Mouse (Mus musculus): ENCODE results near the gene Plekhj1. TPM values are rescaled to one million over a fixed set of nuclear protein-coding genes. Genes with fewer than 3 reads are reported as not detected.
"Not testable (repeated sequence)": the region's sequence is repeated elsewhere in the genome, so short reads cannot be mapped to it uniquely, and the experiment has no call there.

Gene Plekhj1
- total RNA-seq (2015) (82.4 and 84.3 TPM in 2 replicates), total RNA-seq (2017) (35.5 and 43.5 TPM in 2 replicates)

DNA sequence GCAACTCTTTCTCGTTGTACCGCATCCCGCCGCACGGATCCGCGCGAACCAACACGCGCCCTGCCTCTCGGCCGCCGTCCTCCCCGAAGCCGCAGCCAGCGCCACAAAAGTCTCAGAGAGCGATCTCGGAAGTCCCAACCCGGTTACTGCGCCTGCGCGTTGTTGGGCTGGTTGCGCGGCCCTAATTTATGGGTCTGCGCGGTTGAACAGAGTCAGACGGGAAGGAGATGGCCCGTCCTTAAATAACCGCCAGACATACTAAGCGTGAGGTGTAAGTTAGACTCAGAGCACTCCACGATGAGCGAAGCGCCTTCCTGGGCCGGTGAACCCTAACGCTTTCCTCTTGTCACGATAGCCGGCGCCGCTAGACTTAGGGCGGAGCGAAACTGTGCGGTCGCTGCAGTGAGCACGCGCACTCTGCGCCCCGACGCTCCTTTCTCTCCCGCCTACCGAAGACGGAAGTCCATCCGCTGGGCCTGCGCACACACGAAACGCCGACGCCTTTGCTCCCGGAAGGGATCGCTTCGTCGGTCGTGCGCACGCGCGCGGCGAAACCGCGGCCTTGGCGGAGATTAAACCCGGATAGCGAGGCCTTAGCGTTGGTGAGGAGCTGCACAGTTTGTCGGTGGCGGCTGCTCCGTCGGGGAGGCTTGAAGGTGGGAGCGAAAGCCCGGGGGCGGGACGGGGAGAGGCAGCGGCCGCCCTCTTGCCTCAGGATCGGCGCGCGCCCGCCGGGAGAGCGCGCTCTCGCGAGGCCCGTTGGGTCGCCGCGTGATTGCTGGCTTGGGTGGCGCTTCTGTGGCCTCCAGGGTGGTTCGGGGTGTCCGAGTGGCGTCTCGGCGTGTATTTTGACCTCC is at the start of gene Plekhj1, which contains the start of gene Sf3a2:
Plekhj1 (minus strand) TSS at position 477 of the 857 bp plus-strand sequence.
Sf3a2 (plus strand) TSS at position 49 of the 857 bp plus-strand sequence.
- peak; percentile 88 for ATAC-seq (ENCODE audit: poor library complexity, severe bottlenecking)

DNA sequence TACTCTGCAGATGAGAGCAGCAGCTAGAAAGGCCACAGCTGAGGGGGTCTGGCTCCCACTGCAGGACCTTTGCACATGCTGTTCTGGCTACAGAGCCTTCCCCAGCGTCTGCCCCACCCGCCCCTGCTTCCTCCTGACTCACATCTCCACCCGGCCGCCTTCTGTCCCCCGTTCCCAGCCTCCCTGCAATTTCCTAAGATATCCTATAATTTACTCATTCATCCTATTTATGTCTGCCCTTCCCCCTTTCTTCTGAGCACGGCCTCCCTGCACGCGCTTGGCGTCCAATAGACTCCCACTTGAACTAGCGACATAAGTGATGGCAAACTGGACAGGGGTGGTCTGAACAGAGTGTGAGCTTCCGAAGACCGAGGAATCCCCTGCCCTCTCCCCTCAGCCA is 47.3 kb upstream of the Plekhj1 start:
- ATAC-seq (ENCODE audit: poor library complexity, severe bottlenecking), result no peak

DNA sequence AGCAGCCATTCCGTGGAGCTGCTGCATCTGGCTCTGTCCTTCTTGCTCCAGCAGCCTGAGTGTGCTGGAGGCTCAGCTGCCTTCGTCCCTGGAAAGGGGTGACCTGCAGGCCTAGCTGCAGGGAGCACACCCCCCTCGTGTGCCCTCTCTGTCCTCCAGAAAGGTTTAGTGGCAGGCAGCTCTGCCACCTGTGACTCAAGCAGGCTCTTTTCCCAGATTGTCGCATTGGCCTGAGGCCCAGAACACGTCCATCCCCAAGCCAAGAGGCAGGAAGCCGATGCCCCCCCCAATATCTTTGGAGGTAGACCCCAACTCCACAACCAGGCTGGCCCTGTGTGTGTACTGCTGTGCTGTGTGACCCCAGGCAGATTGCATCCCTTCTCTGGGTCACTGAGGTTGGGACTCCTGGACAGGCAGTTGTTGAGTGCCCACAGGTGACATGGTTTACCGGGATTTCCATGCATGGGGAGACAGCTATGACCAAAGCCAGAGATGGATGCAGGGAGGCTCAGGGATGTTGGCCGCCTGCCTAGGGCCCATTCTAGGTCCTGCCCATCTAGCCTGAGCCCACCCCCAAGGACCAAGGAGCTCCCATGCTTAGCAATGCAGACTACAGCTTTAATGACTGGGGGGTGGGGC is 46.7 kb upstream of the Plekhj1 start:
- no peak for ATAC-seq (ENCODE audit: poor library complexity, severe bottlenecking)

DNA sequence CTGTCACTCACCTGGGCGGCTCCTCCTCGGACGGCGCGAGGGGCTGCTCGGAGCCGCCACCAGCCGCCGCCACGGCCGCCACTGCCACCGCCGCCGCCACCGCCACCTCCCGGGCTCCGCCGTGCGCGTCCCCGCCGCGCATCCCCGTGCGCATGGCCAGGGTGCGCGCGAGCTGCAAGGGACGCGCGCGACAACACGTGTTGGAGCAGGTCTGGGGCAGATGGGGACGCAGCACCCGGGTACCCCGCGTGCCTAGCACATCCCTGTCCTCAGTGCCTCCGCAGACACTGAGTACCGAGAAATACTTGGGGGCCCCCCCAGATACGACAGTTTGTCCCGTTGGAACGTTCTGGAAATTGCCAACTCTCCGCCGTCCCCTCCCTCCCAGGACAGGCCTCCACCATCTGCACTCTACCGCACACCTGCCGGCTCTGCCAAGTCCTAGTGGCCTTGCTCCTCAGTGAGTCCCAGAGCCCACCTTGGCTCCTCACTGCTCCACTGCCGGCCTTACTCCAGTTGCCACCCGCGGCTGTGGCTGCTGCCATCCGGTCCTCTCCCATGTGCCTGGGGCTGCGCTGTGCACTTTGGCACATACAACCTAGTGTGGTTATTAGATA is 45.6 kb upstream of the Plekhj1 start, which contains the start of gene Lingo3:
Lingo3 (minus strand) TSS at position 109 of the 617 bp plus-strand sequence.
- ATAC-seq (ENCODE audit: poor library complexity, severe bottlenecking), result no peak

DNA sequence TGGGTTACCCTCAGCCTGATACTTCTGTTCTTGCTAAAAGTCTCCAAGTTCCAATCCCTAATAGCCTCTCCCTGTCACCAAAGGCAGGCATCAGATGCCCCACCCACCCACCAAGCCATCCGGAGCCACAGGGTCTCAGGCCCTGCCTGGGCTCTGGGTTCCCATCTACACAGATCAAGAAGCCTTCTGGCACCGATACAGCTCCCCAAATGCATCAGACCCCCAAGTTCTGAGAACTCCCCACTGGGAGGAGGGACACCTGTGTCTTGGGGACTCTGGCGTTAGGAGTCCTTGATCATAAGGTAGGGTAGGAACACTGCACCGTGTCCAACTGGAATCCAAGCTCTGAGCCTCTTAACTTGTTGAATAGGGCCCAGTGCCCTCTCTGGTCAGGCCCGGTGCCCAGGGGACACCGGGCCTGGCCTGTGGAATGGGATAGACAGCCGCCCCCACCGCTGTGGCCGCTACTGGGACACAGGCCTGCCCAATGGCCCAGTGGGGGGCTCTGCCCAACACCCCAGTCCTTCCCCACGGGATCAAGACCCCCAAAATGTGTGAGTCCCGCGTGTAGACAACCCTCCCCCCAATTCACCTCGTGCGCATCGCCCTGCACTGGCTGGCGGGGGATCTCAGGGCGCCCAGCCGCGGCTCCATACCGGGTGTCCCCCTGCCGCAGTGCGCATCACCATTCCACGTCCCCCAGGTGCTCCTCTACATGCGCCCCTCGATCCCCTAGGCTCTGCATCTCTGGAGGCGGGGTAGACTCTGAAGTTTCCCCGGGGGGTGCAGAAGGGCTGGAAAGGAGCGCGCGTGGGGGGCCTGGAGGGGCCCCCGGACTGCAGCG is 44.9 kb upstream of the Plekhj1 start:
- no peak for ATAC-seq (ENCODE audit: poor library complexity, severe bottlenecking)

DNA sequence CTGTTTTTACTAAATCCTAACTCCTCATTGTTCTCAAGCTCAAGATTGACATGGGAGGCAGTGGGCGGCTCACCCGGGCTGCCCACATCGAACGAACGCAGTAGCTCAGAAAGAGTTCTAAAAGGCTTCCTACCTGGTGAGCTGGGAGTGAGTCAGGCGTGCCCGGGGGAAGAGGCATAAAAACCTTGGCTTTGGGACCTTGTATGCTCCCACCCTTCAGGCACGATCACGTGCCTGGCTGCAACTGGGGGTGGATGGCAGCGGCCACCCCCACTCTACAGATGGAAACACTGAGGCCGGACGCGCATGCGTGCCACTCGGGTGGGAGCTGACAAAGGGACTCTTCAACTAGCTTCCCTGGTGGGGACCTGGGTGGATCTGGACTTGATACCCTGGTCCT is 43.9 kb upstream of the Plekhj1 start:
- ATAC-seq (ENCODE audit: poor library complexity, severe bottlenecking), result no peak

DNA sequence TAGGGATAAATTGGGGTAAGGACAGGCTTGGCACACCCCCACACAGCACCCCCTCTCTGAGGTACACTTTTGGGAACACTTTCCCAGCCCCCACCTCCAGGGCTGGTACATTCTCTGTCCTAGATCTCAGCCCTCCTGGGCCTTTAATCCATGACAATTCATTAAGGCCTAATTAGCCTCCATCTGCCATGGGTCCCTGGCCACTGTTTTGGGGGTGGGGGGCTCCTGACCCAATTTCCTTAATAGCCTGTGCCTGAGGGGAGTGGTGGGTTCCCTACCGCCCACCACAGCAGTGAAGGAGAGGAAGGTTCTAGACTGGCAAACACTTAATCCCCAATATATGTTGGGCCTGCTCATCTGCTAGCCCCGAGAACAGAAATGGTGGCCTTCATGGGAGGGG is 43.3 kb upstream of the Plekhj1 start:
- no peak for ATAC-seq (ENCODE audit: poor library complexity, severe bottlenecking)

DNA sequence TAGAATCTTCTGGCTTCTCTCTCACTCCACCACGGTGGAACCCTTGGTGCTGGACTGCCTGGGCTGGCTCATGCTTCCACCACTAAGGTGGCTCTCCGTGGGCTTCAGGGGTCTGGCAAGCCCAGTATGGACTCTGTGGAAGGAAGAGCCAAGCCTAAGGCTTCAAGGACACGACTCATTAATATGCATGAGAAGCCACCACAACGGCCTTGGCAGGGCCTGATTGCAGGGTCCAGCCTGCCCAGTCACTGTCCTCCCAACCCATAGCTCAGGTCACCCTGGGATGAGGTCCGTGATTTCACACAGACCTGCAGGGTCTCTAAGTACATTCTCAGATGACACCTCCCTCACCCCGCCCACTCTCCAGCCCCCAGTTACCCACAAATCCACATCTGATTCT is 41.4 kb upstream of the Plekhj1 start:
- no peak for ATAC-seq (ENCODE audit: poor library complexity, severe bottlenecking)

DNA sequence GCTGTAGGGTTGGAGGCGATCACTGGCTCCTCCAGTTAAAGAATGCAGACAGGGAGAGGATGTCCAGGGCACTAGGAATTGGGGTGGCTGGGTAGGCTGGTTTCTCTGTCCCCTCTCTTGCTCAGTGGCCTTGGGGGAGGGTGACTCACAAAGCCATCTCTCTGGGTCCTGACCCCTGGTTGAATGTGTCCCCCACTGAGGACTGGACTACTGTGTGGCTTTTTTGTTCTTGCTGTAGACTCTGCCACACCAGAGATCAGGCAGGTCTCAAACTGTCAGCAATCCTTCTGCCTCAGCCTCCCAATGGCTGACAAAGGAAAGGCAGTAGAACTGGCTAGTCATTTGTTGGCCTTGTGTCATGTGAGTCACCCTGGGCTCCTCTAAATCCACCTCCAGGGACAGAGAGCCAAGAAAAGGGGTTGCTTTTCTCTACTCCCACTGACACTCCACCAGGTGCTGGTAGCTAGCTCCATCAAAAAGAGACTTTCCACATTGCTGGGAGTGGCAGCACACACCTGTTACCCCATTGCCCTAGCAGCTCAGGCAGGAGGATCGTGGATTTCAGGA is 40.0 kb upstream of the Plekhj1 start:
- ATAC-seq (ENCODE audit: poor library complexity, severe bottlenecking), result no peak

DNA sequence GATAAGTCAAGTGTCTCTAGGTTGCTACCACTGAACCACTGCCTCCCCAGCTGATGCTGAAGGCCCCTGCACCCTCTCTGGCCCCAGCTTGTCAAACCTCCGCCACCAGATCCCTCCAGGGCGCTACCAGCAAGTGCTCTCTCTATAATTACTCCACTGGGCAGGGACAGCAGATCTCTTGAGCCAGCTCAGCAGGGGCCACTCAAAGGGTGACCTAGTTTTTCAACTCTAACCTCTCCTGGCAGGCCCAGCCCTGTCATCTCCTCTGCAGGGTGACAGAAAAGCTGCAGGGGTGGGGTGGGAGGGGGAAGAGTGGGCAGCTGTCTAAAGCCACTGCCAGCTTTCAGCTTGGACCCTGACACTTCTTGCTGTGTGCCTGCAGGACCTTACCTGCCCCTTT is 39.4 kb upstream of the Plekhj1 start:
- ATAC-seq (ENCODE audit: poor library complexity, severe bottlenecking), result no peak

DNA sequence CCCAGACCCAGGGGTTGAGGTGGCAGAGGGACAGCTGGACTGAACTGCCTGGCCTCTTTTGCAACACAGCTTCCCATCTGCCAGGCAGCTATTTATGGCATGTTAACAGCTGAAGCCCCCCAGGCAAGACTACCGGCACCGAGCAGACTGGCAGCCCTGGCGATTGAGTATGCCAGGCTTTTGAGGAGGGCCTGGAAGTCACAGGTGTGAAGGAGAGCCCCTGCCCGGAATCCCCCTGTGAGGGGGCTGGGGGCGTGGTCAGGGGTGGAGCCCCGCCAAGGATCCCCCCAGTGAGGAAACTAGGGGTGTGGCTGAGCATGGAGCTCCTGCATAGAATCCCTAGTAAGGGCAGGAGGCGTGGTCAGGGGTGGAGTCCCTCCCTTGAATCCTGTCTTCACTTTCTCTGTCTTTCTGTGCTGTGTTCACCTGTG is 38.5 kb upstream of the Plekhj1 start:
- ATAC-seq (ENCODE audit: poor library complexity, severe bottlenecking), result no peak

DNA sequence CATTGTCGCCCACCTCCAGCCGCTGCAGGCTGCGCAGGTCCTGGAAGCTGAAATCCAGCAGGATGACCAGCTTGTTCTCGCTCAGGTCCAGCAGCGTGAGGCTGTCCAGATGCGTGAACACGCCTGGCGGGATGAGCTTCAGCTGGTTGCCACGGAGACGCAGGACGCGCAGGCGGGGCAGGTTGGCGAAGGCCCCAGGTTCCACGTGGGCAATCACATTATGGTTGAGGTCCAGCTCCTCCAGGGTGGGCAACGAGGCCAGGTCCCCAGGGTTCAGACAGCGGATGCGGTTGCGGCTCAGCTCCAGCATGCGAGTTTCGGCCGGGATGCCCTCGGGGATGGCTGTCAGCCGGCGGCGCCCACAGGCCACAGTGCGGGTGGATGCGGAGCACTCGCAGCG is 37.2 kb upstream of the Plekhj1 start:
- no peak for ATAC-seq (ENCODE audit: poor library complexity, severe bottlenecking)

DNA sequence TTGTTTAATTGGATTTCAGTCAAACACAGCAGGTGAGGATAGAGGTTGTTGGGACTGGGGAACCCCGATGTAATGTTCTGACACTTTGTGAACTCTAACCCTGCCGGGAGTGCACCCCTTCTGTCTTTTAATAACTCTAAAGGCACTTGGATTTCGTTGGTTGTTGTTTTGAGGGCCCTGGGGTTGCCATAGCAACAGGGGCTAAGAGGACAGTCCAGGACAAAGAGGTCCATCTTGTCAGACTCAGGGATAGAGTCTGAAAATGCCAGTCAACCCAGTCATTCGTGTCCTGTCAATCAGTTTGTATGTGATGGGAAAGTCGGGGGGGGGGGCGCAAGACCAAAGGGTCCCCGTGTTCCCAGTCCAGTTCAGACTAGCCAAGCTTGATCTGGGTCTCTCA is 34.4 kb upstream of the Plekhj1 start:
- no peak for ATAC-seq (ENCODE audit: poor library complexity, severe bottlenecking)

DNA sequence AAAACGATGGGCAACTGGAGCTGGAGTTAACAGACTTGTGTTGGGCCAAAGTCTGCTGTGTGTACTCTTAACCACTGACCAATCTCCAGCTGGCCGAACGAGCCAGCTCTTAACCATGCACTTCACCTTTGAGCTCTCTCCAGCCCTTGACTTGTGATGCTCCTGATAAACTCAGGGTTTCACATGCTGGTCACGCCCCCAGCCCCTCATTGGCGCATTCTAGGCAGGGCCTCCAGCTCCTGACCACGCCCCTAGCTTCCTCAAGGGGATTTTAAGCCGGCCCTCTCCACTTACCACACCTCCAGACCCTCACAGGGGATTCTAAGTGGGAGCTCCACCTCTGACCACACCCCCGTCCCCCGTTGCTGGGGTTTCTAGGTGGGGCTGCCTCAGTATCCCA is 32.7 kb upstream of the Plekhj1 start:
- ATAC-seq (ENCODE audit: poor library complexity, severe bottlenecking), result no peak

DNA sequence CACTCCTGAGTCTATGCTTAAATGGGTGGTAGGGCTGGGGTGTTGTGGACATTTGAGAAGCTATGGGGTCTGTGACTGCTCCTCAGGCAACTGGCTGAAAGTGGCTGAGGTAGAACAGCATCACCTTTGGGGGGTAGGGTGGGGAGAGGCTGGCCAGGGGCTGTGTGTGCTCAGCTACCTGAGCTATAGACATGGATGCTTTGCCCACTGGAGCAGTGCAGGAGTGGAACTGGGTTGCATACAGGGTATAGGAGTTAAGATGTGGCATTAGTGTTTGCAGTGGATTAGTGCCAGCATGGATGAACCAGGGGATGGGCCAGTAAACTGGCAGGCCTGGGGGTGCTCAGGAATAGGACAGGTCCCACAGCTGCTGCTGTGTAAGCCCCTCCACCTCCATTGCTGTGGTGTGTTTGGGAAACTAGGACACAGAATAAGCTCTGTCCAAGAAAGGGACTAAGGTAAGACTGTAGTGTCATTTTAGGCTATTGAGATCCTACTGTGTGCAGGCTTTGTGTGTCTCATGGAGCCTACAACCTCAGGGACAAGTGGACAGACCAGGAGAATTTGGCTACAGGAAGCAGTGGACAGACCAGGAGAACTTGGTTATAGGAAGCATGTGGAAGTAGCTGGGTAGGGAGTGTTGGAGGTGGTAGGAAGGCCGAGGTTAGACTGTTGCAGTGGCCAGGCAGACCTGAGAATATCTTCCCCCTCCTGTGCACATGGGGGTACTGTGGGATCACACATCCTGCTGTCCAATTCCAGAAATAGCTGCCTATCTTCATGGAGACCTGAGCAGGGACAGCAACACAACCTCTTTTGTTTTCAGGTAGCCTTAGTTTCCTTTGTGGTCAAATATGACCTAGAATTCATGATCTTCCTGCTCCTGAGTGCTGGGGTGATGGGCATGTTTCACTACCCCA is 31.2 kb upstream of the Plekhj1 start:
- ATAC-seq (ENCODE audit: poor library complexity, severe bottlenecking), result no peak

DNA sequence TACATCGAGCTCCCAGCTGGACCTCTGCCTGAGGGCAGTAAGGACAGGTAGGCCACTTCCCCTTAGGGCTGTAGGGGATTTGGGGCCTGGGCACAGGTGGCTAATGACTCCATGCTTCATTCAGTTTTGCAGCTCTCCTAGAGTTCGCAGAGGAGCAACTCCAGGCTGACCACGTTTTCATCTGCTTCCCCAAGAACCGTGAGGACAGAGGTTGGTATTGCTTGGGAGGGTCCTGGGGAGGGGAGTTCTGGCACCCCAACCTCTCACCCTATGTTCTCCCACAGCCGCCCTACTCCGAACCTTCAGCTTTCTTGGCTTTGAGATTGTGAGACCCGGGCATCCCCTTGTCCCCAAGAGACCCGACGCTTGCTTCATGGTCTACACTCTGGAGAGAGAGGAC is 30.2 kb upstream of the Plekhj1 start:
- ATAC-seq (ENCODE audit: poor library complexity, severe bottlenecking), result not testable (repeated sequence)

DNA sequence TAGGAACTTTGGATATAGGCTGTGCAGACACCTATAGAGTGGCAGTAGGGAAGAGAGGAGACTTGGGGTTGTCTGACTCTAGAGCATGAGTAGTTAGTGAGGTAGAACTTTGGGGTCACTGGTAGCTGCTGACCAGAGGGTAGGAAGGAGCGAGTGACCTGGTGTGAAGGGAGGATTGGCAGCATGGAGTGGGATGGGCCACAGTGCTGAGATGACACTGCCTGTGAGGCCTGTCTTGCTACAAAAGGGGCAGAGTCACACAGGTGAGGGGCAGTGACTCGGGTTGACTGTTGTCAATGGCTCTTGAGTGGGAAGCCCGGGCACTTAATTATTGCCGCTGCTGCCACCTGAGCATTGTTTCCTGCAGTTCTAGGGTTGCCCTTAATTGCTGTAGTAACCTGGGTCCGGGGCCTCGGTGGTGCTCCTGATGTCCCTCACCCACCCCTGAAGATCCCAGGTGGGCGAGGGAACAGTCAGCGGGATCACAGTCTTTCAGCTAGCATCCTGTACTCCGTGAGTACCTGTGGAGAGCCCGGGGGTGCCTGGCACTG is 29.5 kb upstream of the Plekhj1 start:
- no peak for ATAC-seq (ENCODE audit: poor library complexity, severe bottlenecking)

DNA sequence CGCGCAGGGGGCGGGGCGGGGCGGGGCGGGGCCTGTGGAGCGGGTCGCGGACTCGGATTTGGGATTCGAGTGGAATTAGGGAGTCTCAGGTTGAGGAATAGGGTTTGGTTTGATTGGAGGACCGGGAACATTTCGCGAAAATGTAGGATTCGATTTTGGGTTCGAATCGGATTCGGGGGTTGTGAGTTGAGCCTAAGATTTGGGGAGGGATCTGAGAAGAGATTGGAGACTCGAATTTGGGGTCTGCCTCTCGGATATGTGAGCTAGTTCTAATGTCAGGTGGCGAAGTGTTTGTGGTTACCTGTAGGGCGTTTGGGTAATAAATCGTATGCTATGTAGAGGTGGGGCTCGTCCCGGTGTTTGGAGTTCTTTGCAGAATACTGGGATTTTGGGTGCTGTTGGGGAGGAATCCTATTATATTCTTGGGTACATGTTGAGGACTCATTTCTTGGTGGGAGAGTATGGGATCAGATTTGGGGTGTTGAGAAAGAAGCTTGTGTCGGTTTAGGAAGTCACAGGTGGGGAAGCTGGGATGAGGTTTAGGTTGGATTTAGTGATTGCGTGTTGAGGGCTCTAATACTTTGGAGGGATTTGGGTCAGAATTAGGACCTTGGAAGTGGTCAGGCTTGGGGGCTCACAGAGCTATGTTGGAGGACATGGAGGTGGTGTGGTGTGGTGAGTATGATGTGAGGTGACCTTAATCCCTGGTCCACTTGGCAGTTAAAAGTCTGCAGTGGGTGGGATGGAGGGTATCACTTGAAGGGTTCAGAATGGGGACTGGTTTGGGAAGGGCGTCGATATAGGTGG is 28.8 kb upstream of the Plekhj1 start:
- no peak for ATAC-seq (ENCODE audit: poor library complexity, severe bottlenecking)
